Mouse (Mus musculus): ENCODE data around the gene Prrc2a. TPM values are rescaled to one million over a fixed set of nuclear protein-coding genes. Genes with fewer than 3 reads are reported as not detected.
"Not testable (repeated sequence)": the region's sequence is repeated elsewhere in the genome, so short reads cannot be mapped to it uniquely, and the experiment has no call there.

Gene Prrc2a
- polyA plus RNA-seq, 1 experiment from 2014 or later: 205 TPM

GRCm38 (mm10) chr17:35124261-35124896 lies 40.3 kb downstream of the Prrc2a start:
- ATAC-seq (ENCODE audit: low FRiP score, low read depth); H3K4me2 ChIP-seq (replicated peaks); H3K4me3 ChIP-seq; H3K27me3 ChIP-seq (replicated peaks); H3K9ac ChIP-seq; H3K9me3 ChIP-seq; H3K27ac ChIP-seq: not testable (repeated sequence)
- Histone ChIP-seq H3K4me1 (peaks cover 41% of the 10 kb centered on the region), H3K36me3 (peaks cover 17% of the 10 kb centered on the region)
- WGBS: 94% methylated on average over 12 of the region's 12 CpGs

- Histone ChIP-seq H3K4me1 (peaks cover 37% of the 10 kb centered on the region), H3K36me3 (peaks cover 25% of the 10 kb centered on the region)
- not testable (repeated sequence) for H3K27me3 ChIP-seq (replicated peaks); H3K27ac ChIP-seq; ATAC-seq (ENCODE audit: low FRiP score, low read depth); H3K9me3 ChIP-seq; H3K4me2 ChIP-seq (replicated peaks); H3K4me3 ChIP-seq; H3K9ac ChIP-seq
- 89% methylated on average over 9 of the region's 9 CpGs for WGBS
Observed at GRCm38 (mm10) chr17:35123287-35123686, 41.4 kb downstream of the Prrc2a start.

GRCm38 (mm10) chr17:35121871-35122303 lies 42.8 kb downstream of the Prrc2a start, which contains the start of gene Csnk2b:
Gene Csnk2b (minus strand): TSS chr17:35122053.
- Histone ChIP-seq H3K27ac (peak within 1 kb of the TSS; percentile 75), H3K9me3 (no peaks in the 10 kb centered on the region), H3K9ac (peak within 1 kb of the TSS; percentile 96), H3K27me3 (replicated peaks) (no peaks in the 10 kb centered on the region), H3K4me2 (replicated peaks) (peak within 1 kb of the TSS; percentile 97), H3K4me3 (peak within 1 kb of the TSS; percentile 90), H3K36me3 (peaks cover 36% of the 10 kb centered on the region), H3K4me1 (peaks cover 27% of the 10 kb centered on the region)
- no peak for ATAC-seq (ENCODE audit: low FRiP score, low read depth)
- under 1% methylated on average over 19 of the region's 19 CpGs for WGBS

GRCm38 (mm10) chr17:35121143-35121799 lies 43.4 kb downstream of the Prrc2a start, which contains the start of gene Gpank1:
Gene Gpank1 (plus strand): TSS chr17:35121455.
- H3K9ac ChIP-seq: peak within 1 kb of the TSS; percentile 96
- peak within 1 kb of the TSS; percentile 75 for H3K27ac ChIP-seq
- H3K4me2 ChIP-seq (replicated peaks): peak within 1 kb of the TSS; percentile 97
- H3K9me3 ChIP-seq: no peaks in the 10 kb centered on the region
- H3K36me3 ChIP-seq: peaks cover 40% of the 10 kb centered on the region
- H3K4me1 ChIP-seq: peaks cover 21% of the 10 kb centered on the region
- WGBS: under 1% methylated on average over 50 of the region's 50 CpGs
- ATAC-seq (ENCODE audit: low FRiP score, low read depth): peak; percentile 94
- H3K27me3 ChIP-seq (replicated peaks): no peaks in the 10 kb centered on the region
- peak within 1 kb of the TSS; percentile 90 for H3K4me3 ChIP-seq

GRCm38 (mm10) chr17:35120745-35121142 lies 44.0 kb downstream of the Prrc2a start:
- peak overlapping the region; percentile 97 for H3K4me2 ChIP-seq (replicated peaks)
- peak overlapping the region; percentile 22; the same call in 1 of the 2 replicates for H3K27ac ChIP-seq
- no peak; the same call in 1 of the 2 replicates for ATAC-seq (ENCODE audit: low FRiP score, low read depth)
- H3K4me1 ChIP-seq: peaks cover 16% of the 10 kb centered on the region
- H3K9me3 ChIP-seq: no peaks in the 10 kb centered on the region
- peak overlapping the region; percentile 96 for H3K9ac ChIP-seq
- H3K36me3 ChIP-seq: peaks cover 45% of the 10 kb centered on the region
- H3K27me3 ChIP-seq (replicated peaks): no peaks in the 10 kb centered on the region
- H3K4me3 ChIP-seq: peak overlapping the region; percentile 90
- WGBS: under 1% methylated on average over 33 of the region's 33 CpGs

GRCm38 (mm10) chr17:35115046-35116019 lies 49.4 kb downstream of the Prrc2a start, which contains the start of gene Ly6g5b:
Gene Ly6g5b (minus strand): TSS chr17:35115428.
- WGBS: 86% methylated on average over 8 of the region's 8 CpGs
- Histone ChIP-seq H3K4me3 (no peak within 1 kb of the TSS), H3K27me3 (replicated peaks) (no peaks in the 10 kb centered on the region), H3K27ac (no peak within 1 kb of the TSS), H3K9me3 (no peaks in the 10 kb centered on the region), H3K36me3 (peaks cover 49% of the 10 kb centered on the region), H3K4me1 (peaks cover 7% of the 10 kb centered on the region), H3K9ac (no peak within 1 kb of the TSS), H3K4me2 (replicated peaks) (no peak within 1 kb of the TSS)
- no peak for ATAC-seq (ENCODE audit: low FRiP score, low read depth)

- Histone ChIP-seq H3K9me3 (no peaks in the 10 kb centered on the region), H3K27me3 (replicated peaks) (no peaks in the 10 kb centered on the region), H3K4me2 (replicated peaks) (no peak overlapping the region), H3K4me3 (no peak overlapping the region), H3K9ac (no peak overlapping the region), H3K4me1 (no peaks in the 10 kb centered on the region; the same call in 1 of the 2 replicates), H3K36me3 (peaks cover 29% of the 10 kb centered on the region), H3K27ac (no peak overlapping the region)
- ATAC-seq (ENCODE audit: low FRiP score, low read depth): no peak
- WGBS: 76% methylated on average over 9 of the region's 9 CpGs
Observed at GRCm38 (mm10) chr17:35111774-35112173, 52.9 kb downstream of the Prrc2a start.

GRCm38 (mm10) chr17:35108097-35108496 lies 56.6 kb downstream of the Prrc2a start, which contains the start of gene Ly6g5c:
Gene Ly6g5c (plus strand): TSS chr17:35108279.
- H3K4me3 ChIP-seq: no peak within 1 kb of the TSS
- H3K27ac ChIP-seq: no peak within 1 kb of the TSS
- H3K27me3 ChIP-seq (replicated peaks): no peaks in the 10 kb centered on the region
- H3K36me3 ChIP-seq: peaks cover 7% of the 10 kb centered on the region
- no peak for ATAC-seq (ENCODE audit: low FRiP score, low read depth)
- H3K9me3 ChIP-seq: no peaks in the 10 kb centered on the region
- H3K4me1 ChIP-seq: no peaks in the 10 kb centered on the region; the same call in 1 of the 2 replicates
- WGBS: 80% methylated on average over 6 of the region's 6 CpGs
- H3K4me2 ChIP-seq (replicated peaks): no peak within 1 kb of the TSS
- no peak within 1 kb of the TSS for H3K9ac ChIP-seq

GRCm38 (mm10) chr17:35106522-35106921 lies 58.2 kb downstream of the Prrc2a start:
- peaks cover 23% of the 10 kb centered on the region for H3K36me3 ChIP-seq
- peak overlapping the region; percentile 13; the same call in 1 of the 2 replicates for H3K9ac ChIP-seq
- H3K4me1 ChIP-seq: no peaks in the 10 kb centered on the region
- ATAC-seq (ENCODE audit: low FRiP score, low read depth): no peak
- H3K4me3 ChIP-seq: no peak overlapping the region
- no peak overlapping the region for H3K27ac ChIP-seq
- no peaks in the 10 kb centered on the region for H3K9me3 ChIP-seq
- H3K27me3 ChIP-seq (replicated peaks): no peaks in the 10 kb centered on the region
- no peak overlapping the region for H3K4me2 ChIP-seq (replicated peaks)
- WGBS: 79% methylated on average over 3 of the region's 3 CpGs

GRCm38 (mm10) chr17:35105740-35106389 lies 58.8 kb downstream of the Prrc2a start:
- H3K27me3 ChIP-seq (replicated peaks): no peaks in the 10 kb centered on the region
- H3K27ac ChIP-seq: no peak overlapping the region
- H3K4me3 ChIP-seq: no peak overlapping the region
- H3K4me1 ChIP-seq: no peaks in the 10 kb centered on the region
- no peak for ATAC-seq (ENCODE audit: low FRiP score, low read depth)
- no peaks in the 10 kb centered on the region for H3K9me3 ChIP-seq
- peak overlapping the region; percentile 13; the same call in 1 of the 2 replicates for H3K9ac ChIP-seq
- no peak overlapping the region; the same call in 1 of the 2 replicates for H3K4me2 ChIP-seq (replicated peaks)
- peaks cover 30% of the 10 kb centered on the region for H3K36me3 ChIP-seq
- WGBS: 28% methylated on average over 13 of the region's 13 CpGs

GRCm38 (mm10) chr17:35104754-35105153 lies 59.9 kb downstream of the Prrc2a start:
- ATAC-seq (ENCODE audit: low FRiP score, low read depth): no peak
- no peaks in the 10 kb centered on the region for H3K4me1 ChIP-seq
- no peak overlapping the region for H3K4me2 ChIP-seq (replicated peaks)
- H3K27ac ChIP-seq: no peak overlapping the region
- H3K9ac ChIP-seq: 0 out of 2 replicates have a peak overlapping the region, but pooled peaks have one; percentile 21
- H3K36me3 ChIP-seq: peaks cover 41% of the 10 kb centered on the region
- no peaks in the 10 kb centered on the region for H3K27me3 ChIP-seq (replicated peaks)
- no peak overlapping the region for H3K4me3 ChIP-seq
- H3K9me3 ChIP-seq: no peaks in the 10 kb centered on the region
- 78% methylated on average over 6 of the region's 6 CpGs for WGBS

All from neural tube, embryonic 12.5 days (tissue).